Mouse (Mus musculus) liver, adult (tissue): ENCODE measurements around the gene Zfp316.

Experiments
- GATA4 ChIP-seq: IDR thresholded peaks from 2 replicates; pipeline ENCODE4 v1.6.1; 2014; ENCODE audit warnings: mild to moderate bottlenecking, low read length; ENCODE audit not compliant: insufficient replicate concordance

Zfp316 gene

GRCm38 (mm10) chr5:143261636-143262035, 8.2 kb downstream of the Zfp316 start:
- TF ChIP-seq GATA4: no peak

DNA sequence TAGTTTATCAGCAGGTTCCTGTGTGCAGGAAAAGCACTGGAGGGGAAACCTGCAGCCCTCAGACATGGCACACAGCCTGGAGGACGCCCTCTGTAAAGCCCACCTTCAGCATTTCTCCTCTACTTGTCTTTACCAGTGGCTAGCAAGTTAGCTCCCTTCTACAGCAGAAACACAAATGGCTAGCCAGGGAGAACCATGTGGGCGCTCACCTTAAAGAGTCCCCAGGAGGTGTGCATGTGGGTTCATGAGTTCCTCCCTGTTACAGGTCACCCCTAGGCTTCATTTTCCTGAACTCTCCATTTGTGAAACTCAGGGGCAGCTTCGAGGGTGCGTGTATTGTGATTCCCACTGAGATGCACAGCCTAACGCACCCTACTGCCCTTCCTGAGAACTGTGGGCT, 14.0 kb downstream of the Zfp316 start:
- no peak for TF ChIP-seq GATA4

GRCm38 (mm10) chr5:143255131-143255519, 14.7 kb downstream of the Zfp316 start:
- TF ChIP-seq GATA4: no peak

- TF ChIP-seq GATA4: no peak
These were observed 15.2 kb downstream of the Zfp316 start for GRCm38 (mm10) chr5:143254487-143255130.

DNA sequence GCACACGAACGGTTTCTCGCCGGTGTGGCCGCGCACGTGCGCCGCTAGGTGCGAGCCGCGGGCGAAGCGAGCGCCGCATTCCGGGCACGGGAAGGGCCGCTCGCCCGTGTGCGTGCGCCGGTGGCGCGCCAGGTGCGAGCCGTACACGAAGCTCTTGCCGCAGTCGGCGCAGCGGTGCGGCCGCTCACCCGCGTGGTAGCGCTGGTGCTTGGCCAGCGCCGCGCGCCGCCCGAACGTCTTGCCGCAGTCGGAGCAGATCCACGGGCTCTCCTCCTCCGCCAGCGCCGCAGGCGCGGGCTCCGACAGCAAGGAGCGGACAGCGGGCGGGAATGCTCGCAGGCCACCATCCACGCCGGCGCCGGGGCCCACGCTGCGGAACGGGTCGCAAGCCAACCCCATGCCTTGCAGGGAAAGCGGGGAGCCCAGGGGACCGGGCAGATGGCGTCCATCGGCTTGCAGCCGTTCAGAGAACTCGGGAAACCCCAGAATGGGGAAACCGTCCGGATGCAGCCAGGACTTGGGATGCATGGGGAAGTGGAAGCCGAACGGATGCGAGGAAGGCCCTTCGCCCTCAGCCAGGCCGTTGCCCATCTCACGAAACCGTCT, 15.8 kb downstream of the Zfp316 start:
- no peak for TF ChIP-seq GATA4

GRCm38 (mm10) chr5:143253186-143253880, 16.5 kb downstream of the Zfp316 start:
- no peak for TF ChIP-seq GATA4

DNA sequence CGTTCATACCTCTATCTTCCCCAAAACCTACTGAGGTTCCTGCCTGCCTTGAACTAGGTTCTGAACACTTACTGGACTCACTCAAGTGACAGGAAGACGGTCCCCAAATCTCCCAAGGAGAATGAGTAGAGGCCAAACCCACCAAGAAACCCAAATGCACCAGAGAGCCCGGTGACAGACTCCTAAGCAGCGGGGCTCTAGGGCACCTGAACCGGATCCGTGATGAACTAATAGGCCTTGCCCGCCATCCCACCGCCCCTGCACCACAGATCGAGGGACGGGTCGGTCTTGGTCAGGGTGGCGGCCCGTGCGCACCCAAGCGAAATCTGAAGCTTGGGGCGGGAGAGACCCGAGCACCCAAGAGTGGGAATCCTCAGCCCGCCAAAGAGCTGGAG, 17.0 kb downstream of the Zfp316 start:
- TF ChIP-seq GATA4: no peak

DNA sequence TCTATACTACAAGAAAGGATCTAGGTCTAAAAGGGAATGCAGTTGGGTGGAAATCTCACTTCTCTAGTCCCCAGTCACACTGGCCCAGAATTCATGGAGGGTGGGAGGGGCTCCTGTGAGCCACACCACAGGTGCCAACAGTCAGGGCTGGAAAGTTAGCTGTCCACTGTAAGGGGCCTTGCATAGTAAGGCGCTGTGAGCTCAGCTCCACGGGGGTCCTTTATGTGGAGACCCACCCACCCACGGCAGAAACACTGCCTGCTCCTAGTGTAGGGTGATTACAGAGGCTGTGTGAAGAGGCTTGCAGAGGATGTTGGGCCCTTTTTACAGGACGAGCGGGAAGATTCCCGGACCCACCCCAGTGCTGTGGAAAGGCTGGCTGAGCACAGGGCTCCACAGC, 17.8 kb downstream of the Zfp316 start:
- no peak for TF ChIP-seq GATA4

- no peak for TF ChIP-seq GATA4
These were observed 24.9 kb downstream of the Zfp316 start for GRCm38 (mm10) chr5:143244926-143245325.

DNA sequence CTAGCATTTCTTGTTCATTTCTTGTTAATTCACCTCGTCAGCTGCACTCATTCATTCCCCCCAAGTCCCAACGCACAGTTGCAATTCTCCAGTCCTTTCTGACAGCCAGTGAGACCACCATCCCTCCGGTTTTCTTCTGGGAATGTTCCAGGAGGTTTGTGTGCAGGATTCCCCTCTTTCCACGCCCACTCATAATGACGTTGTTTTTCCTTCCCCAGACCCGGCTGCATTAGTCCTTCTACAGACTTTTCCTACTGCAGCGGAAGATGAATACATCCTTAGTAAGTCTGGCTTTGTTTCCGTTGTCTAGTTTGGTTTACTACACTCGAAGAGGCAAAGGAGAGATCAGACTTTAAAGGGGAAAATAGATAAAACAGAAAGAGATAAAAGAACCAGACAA, 33.8 kb downstream of the Zfp316 start:
- TF ChIP-seq GATA4: no peak

DNA sequence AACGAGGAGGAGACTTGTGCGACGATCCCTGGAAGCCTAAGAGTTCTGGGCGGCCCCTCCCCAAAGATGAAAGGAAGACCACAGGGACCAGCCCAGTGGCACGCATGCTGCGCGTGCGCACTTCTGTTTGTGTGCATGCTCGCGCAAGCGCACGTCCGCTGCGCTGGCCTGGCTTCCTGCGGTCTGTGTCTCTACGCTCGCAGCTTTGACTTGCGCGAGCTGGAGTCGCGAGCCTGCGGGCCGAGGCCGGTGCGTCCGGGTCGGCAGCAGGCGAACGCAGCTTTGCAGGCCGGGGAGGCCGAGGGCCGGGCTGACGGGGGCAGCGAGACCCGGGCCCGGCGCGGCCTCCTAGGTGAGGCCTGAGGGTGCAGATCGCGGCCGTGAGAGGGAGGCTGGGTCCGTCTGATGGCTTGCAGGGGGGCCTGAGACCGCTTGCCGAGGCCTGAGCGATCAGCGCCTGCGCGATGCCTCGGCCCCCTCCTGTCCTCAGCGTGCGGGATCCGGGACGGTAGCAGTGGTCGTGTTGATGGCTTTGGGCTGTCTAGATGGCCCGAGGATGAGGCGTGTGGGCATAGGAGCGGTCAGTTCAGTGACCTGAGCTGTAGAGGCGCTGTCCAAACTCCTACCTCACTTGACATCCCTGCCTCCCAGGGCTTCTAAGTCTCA, 34.7 kb downstream of the Zfp316 start, which contains the start of gene Zfp12:
Gene Zfp12 (plus strand): TSS at position 136 of the 666 bp plus-strand sequence.
- TF ChIP-seq GATA4: peak; percentile 37; the same call in 1 of the 2 replicates

DNA sequence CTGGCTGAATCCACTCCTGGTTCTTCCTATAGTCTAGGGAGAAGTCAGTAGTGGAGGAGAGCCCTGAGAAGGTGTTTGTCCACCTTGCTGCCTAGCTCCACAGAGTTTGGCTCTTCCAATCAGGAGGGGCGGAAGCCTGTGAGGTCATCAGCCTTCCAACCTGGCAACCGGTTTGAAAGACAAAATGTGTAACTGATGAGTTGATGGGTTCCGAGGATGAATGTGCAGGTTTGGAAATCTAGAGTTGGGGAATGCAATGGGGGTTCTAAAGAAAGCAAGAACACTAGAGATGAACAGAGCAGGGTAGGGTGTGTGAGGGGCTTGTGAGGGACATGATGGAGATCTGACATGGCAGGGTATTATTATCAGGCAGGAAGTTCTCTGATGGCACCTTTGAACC, 43.0 kb downstream of the Zfp316 start, which contains the start of gene Spdye4a:
Gene Spdye4a (minus strand): TSS at position 101 of the 400 bp plus-strand sequence.
- TF ChIP-seq GATA4: no peak

DNA sequence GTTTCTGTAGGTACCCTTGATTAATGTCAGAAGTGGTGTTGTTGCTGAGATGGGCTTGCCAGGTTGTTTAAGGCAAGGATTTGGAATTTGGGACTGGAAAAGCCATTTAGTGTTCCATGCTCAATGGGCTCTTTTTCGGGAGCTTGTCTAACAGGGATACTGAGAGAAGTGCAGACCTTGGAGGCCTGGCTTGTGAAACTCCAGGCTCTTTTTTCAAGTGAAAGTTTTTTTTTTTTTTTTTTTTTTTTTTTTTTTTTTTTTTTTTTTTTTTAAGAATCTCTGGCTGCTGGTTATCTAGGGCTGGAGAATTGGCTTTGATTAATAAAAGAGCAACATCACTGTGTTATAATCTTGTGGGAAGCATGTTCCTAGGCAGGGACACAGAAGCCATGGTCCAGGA, 47.5 kb downstream of the Zfp316 start:
- TF ChIP-seq GATA4: no peak

- no peak for TF ChIP-seq GATA4
These were observed 48.8 kb downstream of the Zfp316 start for GRCm38 (mm10) chr5:143220996-143221395.

GRCm38 (mm10) chr5:143213832-143214231, 56.0 kb downstream of the Zfp316 start:
- TF ChIP-seq GATA4: no peak

- TF ChIP-seq GATA4: no peak
These were observed 64.8 kb downstream of the Zfp316 start for GRCm38 (mm10) chr5:143205015-143205414.
